Comparison of ENCODE assay signal across 8 mouse cellular contexts in genomic region chr10:94515179-94515545, GRCm38 (mm10).
DNase-seq lines count a peak whose midpoint lies in the region; ATAC-seq and TF ChIP-seq lines count a peak whose summit lies in the region.

No protein-coding gene starts in this region.

- no peak for TF ChIP-seq POLR2A in bone marrow macrophage, adult 2 months (IDR thresholded peaks at IDR 0.05; ENCODE audit: borderline replicate concordance, low read depth, low read length)

- H3K36me3 ChIP-seq in ES-E14 (ENCODE audit: control insufficient read depth, insufficient read depth, low read length, poor library complexity, severe bottlenecking), result no peaks in the 10 kb centered on the region
- no peaks in the 10 kb centered on the region for H3K36me3 ChIP-seq in hindbrain, embryonic 13.5 days

- H3K4me3 ChIP-seq in ES-E14 (ENCODE audit: insufficient read depth in 1 of 2, low read depth in 1 of 2, low read length in 2 of 2, poor library complexity in 1 of 2, severe bottlenecking in 1 of 2), result peak overlapping the region; percentile 68 to 86
- peak overlapping the region; percentile 79 for H3K4me3 ChIP-seq in bone marrow macrophage, adult 2 months (ENCODE audit: insufficient read depth, low read length)
- H3K4me3 ChIP-seq in hindbrain, embryonic 13.5 days, result peak overlapping the region; percentile 71

- in situ Hi-C loops in ES-E14 (cut with MboI; ENCODE audit: low sequenced_read_pairs in 2 of 2, unreplicated experiment in 2 of 2), result no loop called here

- H3K27me3 ChIP-seq in hindbrain, embryonic 13.5 days, result peaks cover 23% of the 10 kb centered on the region

- no peak for TF ChIP-seq CTCF in bone marrow macrophage, adult 2 months (IDR thresholded peaks at IDR 0.05; ENCODE audit: low read depth, low read length)

- peak; percentile 79 for ATAC-seq in frontal cortex, adult (ENCODE audit: low TSS enrichment)
- ATAC-seq in hindbrain, embryonic 13.5 days (ENCODE audit: low FRiP score), result peak; percentile 89

- DNase-seq in ES-E14 (ENCODE audit: low read depth, low spot score), result no peak
- DNase-seq in left cerebral cortex, adult 8-10 months (ENCODE audit: low spot score in 2 of 2), result peak; percentile 32 to 40
- DNase-seq in lung, postnatal 36 days, result peak; percentile 79
- DNase-seq in ovary, postnatal 36 days (ENCODE audit: low spot score), result peak; percentile 75
- DNase-seq in thymus, postnatal 36 days, result peak; percentile 79 to 87

- no peaks in the 10 kb centered on the region for H3K4me1 ChIP-seq in ES-E14 (ENCODE audit: control insufficient read depth in 2 of 2, insufficient read depth in 2 of 2, low read length in 2 of 2, poor library complexity in 1 of 2)
- peaks cover 6% of the 10 kb centered on the region for H3K4me1 ChIP-seq in bone marrow macrophage, adult 2 months (ENCODE audit: control insufficient read depth, insufficient read depth, low read length)
- peaks cover 34% of the 10 kb centered on the region for H3K4me1 ChIP-seq in hindbrain, embryonic 13.5 days (replicated peaks)

- no peaks in the 10 kb centered on the region for H3K9me3 ChIP-seq in ES-E14 (ENCODE audit: control insufficient read depth, insufficient read depth, low read depth, low read length)
- no peaks in the 10 kb centered on the region for H3K9me3 ChIP-seq in hindbrain, embryonic 13.5 days

- H3K4me2 ChIP-seq in hindbrain, embryonic 13.5 days, result peak overlapping the region; percentile 93

- H3K9ac ChIP-seq in ES-E14 (ENCODE audit: insufficient read depth, low read depth, low read length, poor library complexity, severe bottlenecking), result peak overlapping the region; percentile 69
- H3K9ac ChIP-seq in hindbrain, embryonic 13.5 days, result peak overlapping the region; percentile 83

- under 1% methylated on average over 33 of the region's 34 CpGs for WGBS in hindbrain, embryonic 13.5 days

- H3K27ac ChIP-seq in ES-E14 (ENCODE audit: insufficient read depth, low read depth, low read length, poor library complexity, severe bottlenecking), result no peak overlapping the region
- no peak overlapping the region for H3K27ac ChIP-seq in bone marrow macrophage, adult 2 months (ENCODE audit: insufficient read depth, low read depth, low read length)
- H3K27ac ChIP-seq in hindbrain, embryonic 13.5 days, result peak overlapping the region; percentile 77

TF ChIP-seq in ES-E14, 5 proteins besides CTCF, POLR2A, EP300 and RAD21:
- TF ChIP-seq CHD2 (IDR thresholded peaks at IDR 0.05; ENCODE audit: low read depth, low read length) (no peak), MAFK (IDR thresholded peaks at IDR 0.05; ENCODE audit: insufficient read depth, low read depth, low read length) (no peak), ZNF384 (IDR thresholded peaks at IDR 0.05; ENCODE audit: low read depth, low read length) (no peak), ZC3H11A (IDR thresholded peaks at IDR 0.05; ENCODE audit: borderline replicate concordance, low read depth, low read length) (no peak), HCFC1 (IDR thresholded peaks at IDR 0.05; ENCODE audit: borderline replicate concordance, insufficient read depth, low read length) (no peak)
